Mouse (Mus musculus) cortical plate, adult 2 months (tissue): ENCODE results near the gene Zfp639.

ENCODE experiments used
- CTCF ChIP-seq: fragments of 200-500 bp; IDR thresholded peaks from 2 replicates; pipeline ENCODE4 v1.5.1; 2011; ENCODE audit warnings: mild to moderate bottlenecking, control low read depth, low read length; ENCODE audit not compliant: insufficient read depth; ENCODE audit errors: extremely low read depth
- POLR2A ChIP-seq: fragments of 200-500 bp; IDR thresholded peaks from 2 replicates; pipeline ENCODE4 v1.6.1; 2011; ENCODE audit warnings: mild to moderate bottlenecking, low read length, control low read depth; ENCODE audit not compliant: insufficient read depth; ENCODE audit errors: extremely low read depth

DNA sequence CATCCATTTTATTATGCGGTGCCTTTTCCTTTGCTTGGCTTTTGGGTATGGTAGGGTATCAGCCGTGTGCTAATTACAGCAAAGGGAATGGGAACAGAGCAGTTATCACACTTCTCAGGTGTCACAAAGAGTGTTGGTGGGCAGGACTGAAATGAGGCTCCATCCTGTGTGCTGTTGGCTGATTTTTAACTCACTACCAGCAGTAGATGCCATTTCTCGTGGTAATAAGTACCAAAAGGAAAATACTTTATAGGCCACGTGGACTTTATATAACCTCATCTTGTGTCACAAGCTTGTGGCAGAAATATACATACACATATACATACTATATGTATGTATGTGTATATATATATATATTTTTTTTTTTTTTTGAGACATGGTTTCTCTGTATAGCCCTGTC, 42.7 kb upstream of the Zfp639 start:
- TF ChIP-seq CTCF (no peak), POLR2A (no peak)
